Mouse (Mus musculus): ENCODE measurements at regions not wholly inside any gene's neighbourhood (a gene's known extent, or its start where the extent isn't known, plus 50 kb on each side); places are given as distances from the start of the nearest gene placed in this dataset.

DNA sequence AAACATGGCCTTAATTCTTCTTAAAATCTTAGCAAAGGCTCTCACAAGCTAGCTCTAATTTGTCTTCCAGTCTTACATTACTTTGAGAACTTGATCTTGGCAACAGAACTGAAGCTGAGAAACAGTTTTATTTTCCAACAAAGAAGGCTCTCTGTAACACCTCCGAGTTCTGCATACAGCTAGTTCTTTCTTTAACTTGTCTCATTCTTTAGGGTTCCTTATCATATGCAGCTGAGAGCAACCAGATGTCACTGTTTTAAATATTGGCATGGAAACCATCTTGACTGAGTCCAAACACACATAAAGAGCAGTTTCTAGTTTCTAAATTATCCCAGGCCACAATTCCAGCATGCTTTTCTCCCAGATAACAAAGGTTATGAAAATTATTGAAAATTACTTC lies 969.9 kb downstream of the Diaph3 start:
- H3K4me1 ChIP-seq (ENCODE audit: control insufficient read depth, insufficient read depth, low read length), result no peaks in the 10 kb centered on the region
- no peaks in the 10 kb centered on the region for H3K9me3 ChIP-seq (ENCODE audit: control insufficient read depth, low read length)
- no peak overlapping the region for H3K4me2 ChIP-seq (replicated peaks; ENCODE audit: low read depth, low read length, severe bottlenecking)
- WGBS, result 47% methylated on average over 1 of the region's 1 CpGs
- DNase-seq (ENCODE audit: low spot score) (no peak), ATAC-seq (ENCODE audit: low FRiP score, low read depth) (no peak; the same call in 1 of the 2 replicates)
- no peak for TF ChIP-seq POLR2A (IDR thresholded peaks at IDR 0.05; ENCODE audit: borderline replicate concordance, extremely low read depth, insufficient read depth, insufficient read length)
- H3K9ac ChIP-seq (ENCODE audit: low read depth, low read length, severe bottlenecking), result no peak overlapping the region
- no peak overlapping the region for H3K4me3 ChIP-seq (replicated peaks; ENCODE audit: low read length)
- no peak overlapping the region for H3K27ac ChIP-seq (replicated peaks; ENCODE audit: low read depth, low read length)
- no peaks in the 10 kb centered on the region for H3K27me3 ChIP-seq (ENCODE audit: control insufficient read depth, insufficient read depth, low read length)
- no peaks in the 10 kb centered on the region for H3K36me3 ChIP-seq (ENCODE audit: control insufficient read depth, insufficient read depth, low read length)

- no peak for DNase-seq (ENCODE audit: low spot score)
- no peaks in the 10 kb centered on the region for H3K36me3 ChIP-seq (ENCODE audit: control insufficient read depth, insufficient read depth, low read length)
These were observed 981.9 kb downstream of the Diaph3 start for GRCm38 (mm10) chr14:86159151-86159550.

DNA sequence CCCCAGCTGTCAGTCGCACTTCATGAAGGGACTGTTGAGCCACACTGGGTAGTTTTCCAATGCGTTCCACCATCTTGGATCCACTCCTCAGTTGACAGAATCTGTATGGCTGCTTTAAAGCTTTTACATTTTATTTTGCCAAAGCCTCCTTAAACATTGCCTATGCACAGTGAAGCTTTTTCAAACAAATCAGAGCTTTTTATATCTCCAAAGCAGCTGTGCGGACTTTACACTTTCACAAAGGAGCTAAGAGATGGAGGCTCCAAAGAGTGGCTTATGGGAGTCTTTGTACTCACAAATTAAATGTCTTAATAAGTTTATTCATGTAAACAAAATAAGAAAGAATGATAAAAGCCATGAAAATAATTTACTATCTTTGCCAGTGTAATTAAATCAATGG lies 986.3 kb downstream of the Diaph3 start:
- Histone ChIP-seq H3K4me3 (replicated peaks; ENCODE audit: low read length) (no peak overlapping the region), H3K27ac (replicated peaks; ENCODE audit: low read depth, low read length) (no peak overlapping the region), H3K9ac (ENCODE audit: low read depth, low read length, severe bottlenecking) (no peak overlapping the region), H3K4me2 (replicated peaks; ENCODE audit: low read depth, low read length, severe bottlenecking) (no peak overlapping the region), H3K27me3 (ENCODE audit: control insufficient read depth, insufficient read depth, low read length) (no peaks in the 10 kb centered on the region), H3K4me1 (ENCODE audit: control insufficient read depth, insufficient read depth, low read length) (no peaks in the 10 kb centered on the region), H3K9me3 (ENCODE audit: control insufficient read depth, low read length) (no peaks in the 10 kb centered on the region), H3K36me3 (ENCODE audit: control insufficient read depth, insufficient read depth, low read length) (no peaks in the 10 kb centered on the region)
- ATAC-seq (ENCODE audit: low FRiP score, low read depth) (no peak), DNase-seq (ENCODE audit: low spot score) (no peak)
- no peak for TF ChIP-seq POLR2A (IDR thresholded peaks at IDR 0.05; ENCODE audit: borderline replicate concordance, extremely low read depth, insufficient read depth, insufficient read length)
- 93% methylated on average over 3 of the region's 3 CpGs for WGBS

More at GRCm38 (mm10) chr14:86159151-86159550, 981.9 kb downstream of the Diaph3 start:
- H3K27me3 ChIP-seq (ENCODE audit: control insufficient read depth, insufficient read depth, low read length), result no peaks in the 10 kb centered on the region
- no peak overlapping the region for H3K4me3 ChIP-seq (replicated peaks; ENCODE audit: low read length)
- H3K9me3 ChIP-seq (ENCODE audit: control insufficient read depth, low read length), result no peaks in the 10 kb centered on the region
- no peak for TF ChIP-seq POLR2A (IDR thresholded peaks at IDR 0.05; ENCODE audit: borderline replicate concordance, extremely low read depth, insufficient read depth, insufficient read length)
- ATAC-seq (ENCODE audit: low FRiP score, low read depth), result no peak
- H3K4me2 ChIP-seq (replicated peaks; ENCODE audit: low read depth, low read length, severe bottlenecking), result no peak overlapping the region
- no peak overlapping the region for H3K27ac ChIP-seq (replicated peaks; ENCODE audit: low read depth, low read length)
- WGBS, result 89% methylated on average over 10 of the region's 10 CpGs
- H3K9ac ChIP-seq (ENCODE audit: low read depth, low read length, severe bottlenecking), result no peak overlapping the region
- H3K4me1 ChIP-seq (ENCODE audit: control insufficient read depth, insufficient read depth, low read length), result no peaks in the 10 kb centered on the region

DNA sequence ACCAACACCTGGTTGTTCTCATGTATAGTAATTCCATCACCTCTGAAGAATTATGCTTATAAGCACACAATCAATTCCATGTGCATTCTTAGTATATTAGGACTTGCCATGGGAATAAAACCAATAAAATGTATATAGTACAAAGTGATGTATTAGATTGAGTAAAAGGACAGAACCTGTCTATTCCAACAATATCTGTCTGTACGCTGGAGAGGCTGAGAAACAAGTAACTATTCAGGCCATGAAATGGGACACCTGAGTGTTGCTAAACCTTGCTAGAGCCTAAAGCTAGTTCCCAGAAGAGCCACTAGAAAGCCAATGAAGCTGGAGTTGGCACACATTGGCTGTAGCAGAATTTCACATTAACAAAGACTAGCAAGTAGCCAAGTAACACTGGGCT lies 989.8 kb downstream of the Diaph3 start:
- no peak overlapping the region for H3K27ac ChIP-seq (replicated peaks; ENCODE audit: low read depth, low read length)
- TF ChIP-seq POLR2A (IDR thresholded peaks at IDR 0.05; ENCODE audit: borderline replicate concordance, extremely low read depth, insufficient read depth, insufficient read length), result no peak
- no peaks in the 10 kb centered on the region for H3K27me3 ChIP-seq (ENCODE audit: control insufficient read depth, insufficient read depth, low read length)
- H3K4me3 ChIP-seq (replicated peaks; ENCODE audit: low read length), result no peak overlapping the region
- no peak overlapping the region for H3K4me2 ChIP-seq (replicated peaks; ENCODE audit: low read depth, low read length, severe bottlenecking)
- H3K9ac ChIP-seq (ENCODE audit: low read depth, low read length, severe bottlenecking), result no peak overlapping the region
- H3K9me3 ChIP-seq (ENCODE audit: control insufficient read depth, low read length), result no peaks in the 10 kb centered on the region
- no peaks in the 10 kb centered on the region for H3K36me3 ChIP-seq (ENCODE audit: control insufficient read depth, insufficient read depth, low read length)
- peak; percentile 18 for DNase-seq (ENCODE audit: low spot score)
- no peaks in the 10 kb centered on the region for H3K4me1 ChIP-seq (ENCODE audit: control insufficient read depth, insufficient read depth, low read length)
- 55% methylated on average over 1 of the region's 1 CpGs for WGBS
- ATAC-seq (ENCODE audit: low FRiP score, low read depth), result peak; percentile 67

DNA sequence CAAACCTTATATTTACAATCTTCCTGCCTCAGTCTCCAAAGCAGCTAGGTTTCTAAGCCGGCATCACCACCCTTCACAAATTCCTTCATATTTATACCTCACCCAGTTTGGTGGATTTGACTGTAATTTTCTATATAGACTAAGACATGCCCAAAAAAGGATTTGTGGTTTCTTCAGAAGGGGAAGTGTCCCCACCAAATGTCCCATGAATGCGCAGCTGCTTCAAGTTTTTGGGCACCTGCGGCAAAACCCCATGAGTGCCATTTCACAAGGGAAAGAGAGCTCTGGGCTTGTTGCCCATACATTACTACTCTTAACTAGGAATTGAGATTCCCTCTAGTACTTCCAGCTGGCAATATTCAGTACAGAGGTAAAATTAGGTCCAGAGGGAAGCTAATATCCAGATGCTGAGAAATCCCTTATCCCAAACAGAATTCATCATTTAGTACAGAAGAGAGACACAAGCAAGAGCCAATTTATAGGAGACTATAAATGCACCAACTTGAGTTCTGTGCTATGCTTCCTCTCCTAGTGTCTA lies 990.6 kb downstream of the Diaph3 start:
- ATAC-seq (ENCODE audit: low FRiP score, low read depth) (peak; percentile 60), DNase-seq (ENCODE audit: low spot score) (peak; percentile 68)
- Histone ChIP-seq H3K4me2 (replicated peaks; ENCODE audit: low read depth, low read length, severe bottlenecking) (no peak overlapping the region), H3K27me3 (ENCODE audit: control insufficient read depth, insufficient read depth, low read length) (no peaks in the 10 kb centered on the region), H3K4me1 (ENCODE audit: control insufficient read depth, insufficient read depth, low read length) (no peaks in the 10 kb centered on the region), H3K4me3 (replicated peaks; ENCODE audit: low read length) (no peak overlapping the region), H3K27ac (replicated peaks; ENCODE audit: low read depth, low read length) (no peak overlapping the region), H3K9me3 (ENCODE audit: control insufficient read depth, low read length) (no peaks in the 10 kb centered on the region), H3K36me3 (ENCODE audit: control insufficient read depth, insufficient read depth, low read length) (no peaks in the 10 kb centered on the region), H3K9ac (ENCODE audit: low read depth, low read length, severe bottlenecking) (no peak overlapping the region)
- WGBS, result 54% methylated on average over 3 of the region's 3 CpGs
- no peak for TF ChIP-seq POLR2A (IDR thresholded peaks at IDR 0.05; ENCODE audit: borderline replicate concordance, extremely low read depth, insufficient read depth, insufficient read length)

Data from limb, embryonic 14.5 days (tissue).